Mouse (Mus musculus): ENCODE results near the gene Tsn. TPM values are rescaled to one million over a fixed set of nuclear protein-coding genes. Genes with fewer than 3 reads are reported as not detected.

Tsn gene
- polyA plus RNA-seq (2014; fragmentation: Illumina TruSeq; extraction: RNeasy Lipid Tissue Mini Kit (QIAGEN cat#74804); ENCODE audit: low read depth, low replicate concordance), result 57.8 TPM

GRCm38 (mm10) chr1:118311622-118312326 lies at the start of gene Tsn:
Gene Tsn, minus strand, starts transcription at chr1:118311739.

GRCm38 (mm10) chr1:118321661-118322201 lies 10.2 kb upstream of the Tsn start, which contains the start of gene Nifk:
Gene Nifk, plus strand, starts transcription at chr1:118321839.

Other genes starting within 250 kb of the Tsn start
- gene Gm29106, start 135.2 kb downstream of the Tsn start, polyA plus RNA-seq (2014; fragmentation: Illumina TruSeq; extraction: RNeasy Lipid Tissue Mini Kit (QIAGEN cat#74804); ENCODE audit: low read depth, low replicate concordance), result not detected
- gene Nifk, start 10.1 kb upstream of the Tsn start, polyA plus RNA-seq (2014; fragmentation: Illumina TruSeq; extraction: RNeasy Lipid Tissue Mini Kit (QIAGEN cat#74804); ENCODE audit: low read depth, low replicate concordance), result 23.0 TPM
- 24.4 TPM for gene Clasp1, start 77.3 kb upstream of the Tsn start, polyA plus RNA-seq (2014; fragmentation: Illumina TruSeq; extraction: RNeasy Lipid Tissue Mini Kit (QIAGEN cat#74804); ENCODE audit: low read depth, low replicate concordance)